16 mouse cellular contexts compared by ENCODE assay signal in genomic region chr16:21858882-21859281, GRCm38 (mm10).
DNase-seq lines count a peak whose midpoint lies in the region; ATAC-seq and TF ChIP-seq lines count a peak whose summit lies in the region.
"Had no signal": no experiment of that assay in that cellular context is flagged by ENCODE, and none has a peak within 500 bp of the region (broad histone marks: within the 10 kb centered on the region; RNA-seq: fewer than 3 reads in every experiment).

No protein-coding gene starts in this region.

- ATAC-seq in neural tube, embryonic 11.5 days (ENCODE audit: insufficient read depth, low FRiP score, low TSS enrichment), result peak; percentile 82
- peak; percentile 68; the same call in 1 of the 2 replicates for ATAC-seq in hindbrain, postnatal 0 days
- ATAC-seq in midbrain, embryonic 15.5 days (replicated peaks), result 0 out of 2 replicates have a peak, but pooled peaks have one; percentile 47

- H3K9me3 ChIP-seq in neural tube, embryonic 11.5 days (ENCODE audit: control insufficient read depth, low read length), result no peaks in the 10 kb centered on the region
- no peaks in the 10 kb centered on the region for H3K9me3 ChIP-seq in hindbrain, postnatal 0 days (ENCODE audit: low read length)
- no peaks in the 10 kb centered on the region for H3K9me3 ChIP-seq in midbrain, embryonic 15.5 days
- H3K9me3 ChIP-seq: limb, embryonic 15.5 days had no signal

- WGBS in neural tube, embryonic 11.5 days, result 65% methylated on average over 8 of the region's 8 CpGs
- 35% methylated on average over 8 of the region's 8 CpGs for WGBS in hindbrain, postnatal 0 days
- 32% methylated on average over 8 of the region's 8 CpGs for WGBS in midbrain, embryonic 15.5 days

- H3K4me3 ChIP-seq in neural tube, embryonic 11.5 days (ENCODE audit: low read depth, low read length), result no peak overlapping the region
- no peak overlapping the region for H3K4me3 ChIP-seq in hindbrain, postnatal 0 days (ENCODE audit: low read length)
- no peak overlapping the region for H3K4me3 ChIP-seq in midbrain, embryonic 15.5 days
- H3K4me3 ChIP-seq: limb, embryonic 15.5 days; megakaryocyte, embryonic 14.5 days had no signal

- peak; percentile 29 for DNase-seq in neural tube, embryonic 11.5 days (ENCODE audit: low spot score)
- DNase-seq in neural tube, embryonic 10.5 days (ENCODE audit: extremely low spot score, low spot score), result no peak
- no peak for DNase-seq in hindbrain, postnatal 0 days (ENCODE audit: low spot score)
- DNase-seq in cerebellum, adult 9-10 months, result no peak
- no peak for DNase-seq in MN1 (ENCODE audit: low spot score)
- no peak for DNase-seq in heart, adult 18-20 months
- DNase-seq: adrenal gland, postnatal 25 days; cerebellum, adult 2 months; embryo, embryonic 11 days; gastrocnemius, postnatal 14 days; layer of hippocampus, postnatal 36 days; lung, postnatal 10 days; thymus, adult 2 months had no signal

- no peak for TF ChIP-seq CTCF in hindbrain, postnatal 0 days (IDR thresholded peaks at IDR 0.05; ENCODE audit: low read depth)

- H3K4me1 ChIP-seq in neural tube, embryonic 11.5 days (ENCODE audit: control insufficient read depth, insufficient read depth, low read length), result 0 out of 2 replicates have a peak, but pooled peaks cover 2% of the 10 kb centered on the region
- H3K4me1 ChIP-seq in hindbrain, postnatal 0 days (ENCODE audit: insufficient read depth, low read length), result peaks cover 3% of the 10 kb centered on the region; the same call in 1 of the 2 replicates
- H3K4me1 ChIP-seq in midbrain, embryonic 15.5 days, result peaks cover 21% of the 10 kb centered on the region
- H3K4me1 ChIP-seq: megakaryocyte, embryonic 14.5 days had no signal

- no peak overlapping the region for H3K9ac ChIP-seq in neural tube, embryonic 11.5 days (ENCODE audit: low read length)
- no peak overlapping the region; the same call in 1 of the 2 replicates for H3K9ac ChIP-seq in hindbrain, postnatal 0 days (replicated peaks; ENCODE audit: low read length)
- H3K9ac ChIP-seq in midbrain, embryonic 15.5 days, result 0 out of 2 replicates have a peak overlapping the region, but pooled peaks have one; percentile 18
- H3K9ac ChIP-seq: limb, embryonic 15.5 days had no signal

- no peaks in the 10 kb centered on the region for H3K27me3 ChIP-seq in neural tube, embryonic 11.5 days (ENCODE audit: control insufficient read depth, insufficient read depth, low read length)
- H3K27me3 ChIP-seq in hindbrain, postnatal 0 days (ENCODE audit: insufficient read depth, low read length), result no peaks in the 10 kb centered on the region
- H3K27me3 ChIP-seq in midbrain, embryonic 15.5 days (replicated peaks), result no peaks in the 10 kb centered on the region
- H3K27me3 ChIP-seq: limb, embryonic 15.5 days had no signal

- no peaks in the 10 kb centered on the region for H3K36me3 ChIP-seq in neural tube, embryonic 11.5 days (ENCODE audit: control insufficient read depth, insufficient read depth, low read length)
- no peaks in the 10 kb centered on the region for H3K36me3 ChIP-seq in hindbrain, postnatal 0 days (ENCODE audit: insufficient read depth, low read length)
- no peaks in the 10 kb centered on the region for H3K36me3 ChIP-seq in midbrain, embryonic 15.5 days (replicated peaks)
- H3K36me3 ChIP-seq: limb, embryonic 15.5 days had no signal

- peak overlapping the region; percentile 71 for H3K27ac ChIP-seq in neural tube, embryonic 11.5 days (ENCODE audit: low read depth, low read length)
- H3K27ac ChIP-seq in hindbrain, postnatal 0 days, result peak overlapping the region; percentile 16; the same call in 1 of the 2 replicates
- peak overlapping the region; percentile 64 for H3K27ac ChIP-seq in midbrain, embryonic 15.5 days
- H3K27ac ChIP-seq: limb, embryonic 15.5 days had no signal

- no peak overlapping the region for H3K4me2 ChIP-seq in neural tube, embryonic 11.5 days (ENCODE audit: low read depth)
- H3K4me2 ChIP-seq in hindbrain, postnatal 0 days (ENCODE audit: low read depth, low read length), result no peak overlapping the region
- H3K4me2 ChIP-seq in midbrain, embryonic 15.5 days, result no peak overlapping the region
- H3K4me2 ChIP-seq: limb, embryonic 15.5 days had no signal

Comparison
In these comparisons a context has a peak if more than half of its experiments do, and no peak if none do; other contexts are left out.
1. H3K27ac ChIP-seq: peak in every context shown above with its lines; median percentile 71 in neural tube, embryonic 11.5 days; 64 in midbrain, embryonic 15.5 days; 16 in hindbrain, postnatal 0 days.